Mouse (Mus musculus) megakaryocyte, embryonic 14.5 days (primary cell): ENCODE data around the gene Fbxo9. TPM values are rescaled to one million over a fixed set of nuclear protein-coding genes. Genes with fewer than 3 reads are reported as not detected.

Experiments used
- H3K27me3 ChIP-seq: replicated peaks from 2 replicates; pipeline ENCODE3; 2012; ENCODE audit warnings: inconsistent platforms
- H3K36me3 ChIP-seq: replicated peaks from 2 replicates; pipeline ENCODE3; 2012; ENCODE audit warnings: low read length, inconsistent platforms, mixed read lengths
- H3K4me1 ChIP-seq: 2 replicates; pipeline ENCODE4 v1.6.1; 2012; ENCODE audit warnings: inconsistent platforms
- H3K4me3 ChIP-seq: replicated peaks from 2 replicates; pipeline ENCODE3; 2012; ENCODE audit warnings: moderate library complexity, mild to moderate bottlenecking, inconsistent platforms
- H3K9me3 ChIP-seq: 2 replicates; pipeline ENCODE4 v1.6.1; 2012; ENCODE audit warnings: inconsistent platforms
- FLI1 ChIP-seq: IDR thresholded peaks from 2 replicates; pipeline ENCODE4 v1.6.1; 2012; ENCODE audit warnings: low read length, inconsistent platforms, mixed read lengths
- GATA1 ChIP-seq: IDR thresholded peaks from 3 replicates; pipeline ENCODE4 v1.6.1; 2012; ENCODE audit warnings: mixed read lengths, low read length, inconsistent platforms, borderline replicate concordance
- polyA plus RNA-seq: library from polyadenylated mRNA; stranded (reverse); fragments of >175 nt; gene quantifications from 2 replicates; pipeline ENCODE4 v1.2.3, GENCODE M21; 2012; ENCODE audit warnings: low replicate concordance; ENCODE audit not compliant: insufficient read depth

The Fbxo9 gene
- polyA plus RNA-seq, 1 experiment: 67.6 TPM

DNA sequence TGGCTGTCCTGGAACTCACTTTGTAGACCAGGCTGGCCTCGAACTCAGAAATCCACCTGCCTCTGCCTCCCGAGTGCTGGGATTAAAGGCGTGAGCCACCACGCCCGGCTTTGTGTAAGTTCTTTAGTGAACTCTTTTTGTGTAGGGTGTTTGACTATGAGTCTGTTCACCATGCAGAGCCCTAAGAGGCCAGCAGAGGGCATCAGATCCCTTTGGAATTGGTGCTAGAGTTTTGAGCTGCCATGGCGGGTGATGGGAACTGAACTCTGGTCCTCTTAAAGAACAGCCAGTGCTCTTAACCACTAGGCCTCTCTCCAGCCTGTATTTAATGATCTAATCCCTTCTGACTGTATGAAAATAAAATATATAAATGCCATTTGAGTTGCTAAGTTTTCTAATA is 12.5 kb downstream of the Fbxo9 start:
- H3K4me3 ChIP-seq: no peak overlapping the region
- H3K27me3 ChIP-seq: no peaks in the 10 kb centered on the region
- no peak for TF ChIP-seq FLI1
- TF ChIP-seq GATA1: no peak
- H3K36me3 ChIP-seq: peaks cover 99% of the 10 kb centered on the region
- H3K9me3 ChIP-seq: peaks cover 16% of the 10 kb centered on the region; the same call in 1 of the 2 replicates
- peaks cover 49% of the 10 kb centered on the region for H3K4me1 ChIP-seq

DNA sequence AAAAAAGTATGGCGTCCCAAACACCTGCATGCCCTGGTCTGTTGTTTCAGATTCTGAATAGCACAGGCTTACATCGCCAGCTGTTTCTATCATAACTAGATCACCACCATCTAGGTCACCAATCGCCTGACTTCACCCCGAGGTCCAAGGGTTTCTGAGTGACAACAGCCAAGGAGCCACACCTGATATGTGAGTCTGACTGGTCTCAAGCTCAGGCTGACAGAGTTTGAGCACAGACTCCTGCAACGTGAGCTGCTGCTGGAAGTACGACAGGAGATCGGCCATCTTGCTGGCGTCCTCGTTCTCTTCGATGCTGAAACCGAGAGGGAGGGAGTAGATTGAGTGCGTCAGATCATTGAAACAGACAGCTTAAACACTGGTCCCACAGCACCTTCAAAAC is 13.2 kb downstream of the Fbxo9 start:
- TF ChIP-seq FLI1: no peak
- no peak for TF ChIP-seq GATA1
- H3K4me1 ChIP-seq: peaks cover 49% of the 10 kb centered on the region
- peaks cover 16% of the 10 kb centered on the region; the same call in 1 of the 2 replicates for H3K9me3 ChIP-seq
- no peak overlapping the region for H3K4me3 ChIP-seq
- H3K36me3 ChIP-seq: peaks cover 99% of the 10 kb centered on the region
- H3K27me3 ChIP-seq: no peaks in the 10 kb centered on the region

- H3K36me3 ChIP-seq: peaks cover 100% of the 10 kb centered on the region
- peaks cover 70% of the 10 kb centered on the region for H3K4me1 ChIP-seq
- TF ChIP-seq GATA1 (no peak), FLI1 (no peak)
- no peak overlapping the region for H3K4me3 ChIP-seq
- H3K9me3 ChIP-seq: no peaks in the 10 kb centered on the region
- H3K27me3 ChIP-seq: no peaks in the 10 kb centered on the region
Measured at GRCm38 (mm10) chr9:78090596-78090995, 18.3 kb downstream of the Fbxo9 start.

DNA sequence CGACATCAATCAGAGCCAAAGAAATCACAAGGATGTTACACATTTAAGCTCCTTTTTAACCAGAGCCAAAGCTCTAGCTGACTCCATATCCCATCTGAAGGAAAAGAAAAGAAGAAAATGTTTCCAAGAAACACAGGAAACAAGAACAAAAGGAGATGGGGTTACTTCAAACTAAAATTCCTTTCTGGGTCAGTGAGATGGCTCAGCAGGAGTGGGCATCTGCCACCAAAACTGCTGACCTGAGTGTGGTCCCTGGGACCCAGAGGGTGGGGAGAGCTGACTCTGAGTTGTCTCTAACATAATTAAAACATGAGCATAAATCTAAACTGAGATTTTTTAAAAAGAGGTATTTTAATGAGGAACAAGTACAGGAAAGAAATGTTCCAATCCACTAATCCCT is 19.0 kb downstream of the Fbxo9 start:
- H3K9me3 ChIP-seq: no peaks in the 10 kb centered on the region
- TF ChIP-seq FLI1 (no peak), GATA1 (no peak)
- peaks cover 100% of the 10 kb centered on the region for H3K36me3 ChIP-seq

GRCm38 (mm10) chr9:78088971-78089370 is 19.9 kb downstream of the Fbxo9 start:
- no peaks in the 10 kb centered on the region for H3K27me3 ChIP-seq
- no peaks in the 10 kb centered on the region for H3K9me3 ChIP-seq
- TF ChIP-seq FLI1: no peak
- TF ChIP-seq GATA1: no peak
- H3K36me3 ChIP-seq: peaks cover 100% of the 10 kb centered on the region
- H3K4me1 ChIP-seq: peaks cover 66% of the 10 kb centered on the region
- peak overlapping the region; percentile 30 for H3K4me3 ChIP-seq

More for the DNA sequence above, 19.0 kb downstream of the Fbxo9 start:
- Histone ChIP-seq H3K4me3 (no peak overlapping the region), H3K4me1 (peaks cover 66% of the 10 kb centered on the region), H3K27me3 (no peaks in the 10 kb centered on the region)

DNA sequence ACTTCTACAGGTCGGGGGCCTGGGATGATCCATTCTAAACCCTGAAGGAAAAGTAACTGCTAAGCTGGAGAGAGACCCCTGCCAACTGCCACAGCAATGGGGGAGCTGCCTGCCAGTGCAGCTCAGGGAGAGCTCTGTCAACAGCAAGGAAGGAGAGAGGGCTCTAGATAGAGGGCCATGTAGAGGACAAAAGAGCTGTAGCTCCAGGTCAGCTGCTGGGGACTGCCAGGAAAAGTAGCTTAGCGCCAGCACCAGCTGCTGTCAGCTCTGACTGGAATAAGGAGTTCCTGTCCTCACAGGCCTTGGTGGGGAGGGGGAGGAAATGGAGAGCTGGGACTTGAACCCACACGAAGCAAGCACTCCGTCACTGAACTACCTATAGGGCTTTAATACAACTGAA is 20.3 kb downstream of the Fbxo9 start:
- Histone ChIP-seq H3K9me3 (no peaks in the 10 kb centered on the region), H3K4me1 (peaks cover 66% of the 10 kb centered on the region)

GRCm38 (mm10) chr9:78087751-78088150 is 21.1 kb downstream of the Fbxo9 start:
- Histone ChIP-seq H3K4me3 (peak overlapping the region; percentile 24), H3K27me3 (no peaks in the 10 kb centered on the region), H3K36me3 (peaks cover 98% of the 10 kb centered on the region), H3K4me1 (peaks cover 61% of the 10 kb centered on the region), H3K9me3 (no peaks in the 10 kb centered on the region)
- no peak for TF ChIP-seq GATA1
- no peak for TF ChIP-seq FLI1

More for the DNA sequence above, 20.3 kb downstream of the Fbxo9 start:
- Histone ChIP-seq H3K4me3 (peak overlapping the region; percentile 7), H3K36me3 (peaks cover 100% of the 10 kb centered on the region), H3K27me3 (no peaks in the 10 kb centered on the region)
- TF ChIP-seq FLI1 (no peak), GATA1 (no peak)

GRCm38 (mm10) chr9:78085722-78086287 is 23.1 kb downstream of the Fbxo9 start:
- TF ChIP-seq GATA1 (no peak), FLI1 (no peak)
- no peaks in the 10 kb centered on the region for H3K27me3 ChIP-seq
- no peaks in the 10 kb centered on the region for H3K9me3 ChIP-seq
- peaks cover 53% of the 10 kb centered on the region for H3K4me1 ChIP-seq
- H3K4me3 ChIP-seq: no peak overlapping the region
- peaks cover 94% of the 10 kb centered on the region for H3K36me3 ChIP-seq

- H3K4me3 ChIP-seq: no peak overlapping the region
- TF ChIP-seq GATA1: no peak
- no peak for TF ChIP-seq FLI1
- no peaks in the 10 kb centered on the region for H3K27me3 ChIP-seq
- no peaks in the 10 kb centered on the region for H3K9me3 ChIP-seq
- H3K4me1 ChIP-seq: peaks cover 39% of the 10 kb centered on the region
- H3K36me3 ChIP-seq: peaks cover 94% of the 10 kb centered on the region
Measured at GRCm38 (mm10) chr9:78084341-78084740, 24.5 kb downstream of the Fbxo9 start.

- TF ChIP-seq GATA1 (no peak), FLI1 (no peak)
- peaks cover 82% of the 10 kb centered on the region for H3K36me3 ChIP-seq
- H3K27me3 ChIP-seq: no peaks in the 10 kb centered on the region
- no peak overlapping the region for H3K4me3 ChIP-seq
- peaks cover 24% of the 10 kb centered on the region for H3K4me1 ChIP-seq
- H3K9me3 ChIP-seq: no peaks in the 10 kb centered on the region
Measured at GRCm38 (mm10) chr9:78081835-78082234, 27.0 kb downstream of the Fbxo9 start.
